Mouse (Mus musculus): ENCODE measurements around the gene Abca17. TPM values are rescaled to one million over a fixed set of nuclear protein-coding genes. Genes with fewer than 3 reads are reported as not detected.

Gene Abca17
- polyA plus RNA-seq, 1 experiment from 2014 or later: 0.24 TPM

DNA sequence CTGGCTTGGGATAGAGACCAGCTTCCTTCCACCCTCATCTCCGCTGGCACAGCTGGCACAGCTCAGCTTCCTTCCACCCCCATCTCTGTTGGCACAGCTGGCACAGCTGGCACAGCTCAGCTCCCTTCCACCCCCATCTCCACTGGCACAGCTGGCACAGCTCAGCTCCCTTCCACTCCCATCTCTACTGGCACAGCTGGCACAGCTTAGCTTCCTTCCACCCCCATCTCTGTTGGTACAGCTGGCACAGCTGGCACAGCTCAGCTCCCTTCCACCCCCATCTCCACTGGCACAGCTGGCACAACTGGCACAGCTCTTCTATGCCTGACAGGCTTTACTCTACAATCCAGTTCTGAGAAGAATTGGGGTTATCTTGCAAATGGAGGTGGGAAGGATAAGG lies 83.7 kb downstream of the Abca17 start:
- H3K4me2 ChIP-seq (ENCODE audit: low read depth): no peak overlapping the region
- H3K27ac ChIP-seq (ENCODE audit: low read depth, low read length): no peak overlapping the region
- DNase-seq (ENCODE audit: low spot score): no peak
- no peak for ATAC-seq (ENCODE audit: insufficient read depth, low FRiP score, low TSS enrichment)
- no peak overlapping the region for H3K4me3 ChIP-seq (ENCODE audit: low read depth, low read length)
- H3K9me3 ChIP-seq (ENCODE audit: control insufficient read depth, low read length): no peaks in the 10 kb centered on the region
- WGBS: 89% methylated on average over 1 of the region's 1 CpGs
- no peaks in the 10 kb centered on the region for H3K36me3 ChIP-seq (ENCODE audit: control insufficient read depth, insufficient read depth, low read length)
- H3K9ac ChIP-seq (ENCODE audit: low read length): no peak overlapping the region
- H3K27me3 ChIP-seq (ENCODE audit: control insufficient read depth, insufficient read depth, low read length): no peaks in the 10 kb centered on the region
- no peaks in the 10 kb centered on the region for H3K4me1 ChIP-seq (ENCODE audit: control insufficient read depth, insufficient read depth, low read length)

DNA sequence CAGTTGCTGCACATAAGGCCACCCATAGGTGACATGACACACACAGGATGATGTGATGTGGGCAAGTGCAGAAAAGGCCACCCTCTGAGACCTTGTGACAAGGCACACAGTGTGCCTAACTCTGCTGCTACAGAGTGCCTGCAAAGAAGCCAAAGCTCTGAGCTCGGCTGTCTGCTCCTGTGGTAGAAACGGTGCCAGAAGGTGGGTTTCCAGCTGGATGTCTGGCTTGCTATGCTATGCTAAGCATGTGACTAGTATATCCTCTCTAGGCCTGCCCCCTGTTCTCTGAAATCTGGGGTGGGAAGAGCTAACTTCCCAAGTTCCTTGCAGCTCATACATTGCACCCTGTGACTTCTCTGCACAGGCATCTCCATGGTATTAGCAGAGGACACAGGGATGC lies 86.1 kb downstream of the Abca17 start:
- Histone ChIP-seq H3K9me3 (ENCODE audit: control insufficient read depth, low read length) (no peaks in the 10 kb centered on the region), H3K4me2 (ENCODE audit: low read depth) (no peak overlapping the region), H3K4me3 (ENCODE audit: low read depth, low read length) (no peak overlapping the region), H3K36me3 (ENCODE audit: control insufficient read depth, insufficient read depth, low read length) (no peaks in the 10 kb centered on the region), H3K9ac (ENCODE audit: low read length) (no peak overlapping the region), H3K27me3 (ENCODE audit: control insufficient read depth, insufficient read depth, low read length) (no peaks in the 10 kb centered on the region), H3K27ac (ENCODE audit: low read depth, low read length) (no peak overlapping the region), H3K4me1 (ENCODE audit: control insufficient read depth, insufficient read depth, low read length) (no peaks in the 10 kb centered on the region)
- no peak for ATAC-seq (ENCODE audit: insufficient read depth, low FRiP score, low TSS enrichment)
- DNase-seq (ENCODE audit: low spot score): no peak
- 91% methylated on average over 2 of the region's 2 CpGs for WGBS

DNA sequence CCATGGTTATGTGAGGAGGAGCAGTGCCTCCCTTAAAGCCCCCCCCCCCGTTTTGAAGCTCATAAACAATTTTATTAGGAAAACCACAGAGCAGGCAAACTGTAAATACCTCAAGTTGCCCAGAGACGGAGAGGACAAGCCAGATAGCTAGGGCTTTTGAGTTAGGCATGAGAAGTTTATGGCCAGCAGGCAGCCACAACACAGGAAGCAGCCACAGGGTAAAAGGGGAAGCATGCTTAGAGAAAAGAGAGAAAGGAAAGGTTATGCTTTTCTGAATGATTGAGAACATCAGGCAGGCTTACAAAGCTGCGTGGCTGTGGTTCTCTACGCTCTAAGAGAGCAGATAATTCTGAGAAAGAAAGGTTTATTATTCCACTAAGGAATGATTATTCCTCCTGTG lies 90.4 kb downstream of the Abca17 start:
- no peaks in the 10 kb centered on the region for H3K4me1 ChIP-seq (ENCODE audit: control insufficient read depth, insufficient read depth, low read length)
- H3K9ac ChIP-seq (ENCODE audit: low read length): no peak overlapping the region
- WGBS: 59% methylated on average over 4 of the region's 4 CpGs
- H3K9me3 ChIP-seq (ENCODE audit: control insufficient read depth, low read length): no peaks in the 10 kb centered on the region
- no peaks in the 10 kb centered on the region for H3K27me3 ChIP-seq (ENCODE audit: control insufficient read depth, insufficient read depth, low read length)
- no peak overlapping the region for H3K4me2 ChIP-seq (ENCODE audit: low read depth)
- no peak overlapping the region for H3K27ac ChIP-seq (ENCODE audit: low read depth, low read length)
- ATAC-seq (ENCODE audit: insufficient read depth, low FRiP score, low TSS enrichment) (no peak), DNase-seq (ENCODE audit: low spot score) (no peak)
- no peaks in the 10 kb centered on the region for H3K36me3 ChIP-seq (ENCODE audit: control insufficient read depth, insufficient read depth, low read length)
- H3K4me3 ChIP-seq (ENCODE audit: low read depth, low read length): no peak overlapping the region

DNA sequence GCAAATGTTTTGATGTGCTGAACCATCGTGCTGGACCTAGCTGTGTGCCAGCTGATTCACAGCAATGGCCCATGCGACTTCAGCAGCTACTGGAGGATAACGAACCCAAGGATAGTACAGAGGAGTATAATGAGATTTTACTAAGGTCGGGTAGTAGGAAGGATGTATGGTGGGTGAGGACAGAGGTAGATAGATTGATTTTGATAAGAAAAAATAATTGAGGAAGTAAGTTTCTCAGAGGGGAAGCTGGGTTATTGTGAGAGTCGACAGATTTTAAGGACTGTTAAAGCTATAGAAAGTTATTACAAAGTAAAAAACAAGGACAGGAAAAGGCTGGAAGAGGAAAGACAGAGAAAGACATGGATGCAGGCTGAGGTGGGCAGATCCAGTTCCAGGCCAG lies 91.2 kb downstream of the Abca17 start:
- ATAC-seq (ENCODE audit: insufficient read depth, low FRiP score, low TSS enrichment): no peak
- WGBS: 76% methylated on average over 5 of the region's 5 CpGs
- no peak overlapping the region for H3K4me3 ChIP-seq (ENCODE audit: low read depth, low read length)

DNA sequence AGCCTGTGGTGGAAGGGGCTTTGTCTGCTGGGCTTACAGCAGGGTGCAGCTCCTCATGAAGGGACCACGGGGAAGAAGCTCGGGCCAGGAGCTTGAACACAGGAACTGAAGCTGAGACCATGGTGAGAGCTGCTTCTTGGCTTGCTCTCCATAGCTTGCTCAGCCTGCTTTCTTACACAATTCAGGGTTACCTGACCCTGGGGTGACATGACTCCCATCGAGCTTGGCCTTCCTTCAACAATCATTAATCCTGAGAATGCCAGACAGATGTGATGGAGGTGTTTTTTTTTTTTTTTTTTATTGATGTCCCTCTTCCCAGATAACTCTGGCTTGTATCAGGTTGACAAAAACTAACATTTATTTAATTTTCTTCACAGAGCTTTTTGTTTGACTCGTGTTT lies 91.9 kb downstream of the Abca17 start:
- no peaks in the 10 kb centered on the region for H3K9me3 ChIP-seq (ENCODE audit: control insufficient read depth, low read length)
- DNase-seq (ENCODE audit: low spot score) (no peak), ATAC-seq (ENCODE audit: insufficient read depth, low FRiP score, low TSS enrichment) (no peak)
- no peaks in the 10 kb centered on the region for H3K4me1 ChIP-seq (ENCODE audit: control insufficient read depth, insufficient read depth, low read length)
- H3K27me3 ChIP-seq (ENCODE audit: control insufficient read depth, insufficient read depth, low read length): no peaks in the 10 kb centered on the region
- no peak overlapping the region for H3K4me2 ChIP-seq (ENCODE audit: low read depth)
- H3K9ac ChIP-seq (ENCODE audit: low read length): no peak overlapping the region
- no peaks in the 10 kb centered on the region for H3K36me3 ChIP-seq (ENCODE audit: control insufficient read depth, insufficient read depth, low read length)
- no peak overlapping the region for H3K27ac ChIP-seq (ENCODE audit: low read depth, low read length)
- no peak overlapping the region for H3K4me3 ChIP-seq (ENCODE audit: low read depth, low read length)
- WGBS: 63% methylated on average over 4 of the region's 4 CpGs

More for the DNA sequence above, 91.2 kb downstream of the Abca17 start:
- no peak for DNase-seq (ENCODE audit: low spot score)
- Histone ChIP-seq H3K4me1 (ENCODE audit: control insufficient read depth, insufficient read depth, low read length) (no peaks in the 10 kb centered on the region), H3K27me3 (ENCODE audit: control insufficient read depth, insufficient read depth, low read length) (no peaks in the 10 kb centered on the region), H3K27ac (ENCODE audit: low read depth, low read length) (no peak overlapping the region), H3K36me3 (ENCODE audit: control insufficient read depth, insufficient read depth, low read length) (no peaks in the 10 kb centered on the region), H3K9ac (ENCODE audit: low read length) (no peak overlapping the region), H3K9me3 (ENCODE audit: control insufficient read depth, low read length) (no peaks in the 10 kb centered on the region), H3K4me2 (ENCODE audit: low read depth) (no peak overlapping the region)

DNA sequence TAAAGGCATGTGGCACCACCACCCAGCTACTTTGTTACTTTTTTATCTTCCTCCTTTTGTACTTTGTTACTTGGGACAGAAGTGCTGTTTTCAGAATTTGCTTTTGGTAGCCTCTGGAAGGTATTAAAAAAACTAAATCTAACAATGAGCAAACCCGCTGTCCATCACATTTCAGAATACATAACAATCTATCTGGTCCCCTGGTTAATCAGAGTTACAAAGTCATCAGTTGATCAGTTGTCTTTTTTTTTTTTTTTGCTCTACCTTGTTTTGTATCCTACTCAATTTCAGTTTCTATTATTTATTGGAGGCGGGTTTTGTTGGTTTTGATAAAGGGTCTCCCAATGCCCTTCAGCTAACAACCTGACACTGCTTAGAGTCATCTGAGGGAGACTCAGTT lies 98.5 kb downstream of the Abca17 start:
- DNase-seq (ENCODE audit: low spot score) (no peak), ATAC-seq (ENCODE audit: insufficient read depth, low FRiP score, low TSS enrichment) (no peak)
- no peaks in the 10 kb centered on the region for H3K9me3 ChIP-seq (ENCODE audit: control insufficient read depth, low read length)
- 95% methylated on average over 2 of the region's 2 CpGs for WGBS
- no peak overlapping the region for H3K4me2 ChIP-seq (ENCODE audit: low read depth)
- H3K36me3 ChIP-seq (ENCODE audit: control insufficient read depth, insufficient read depth, low read length): peaks cover 8% of the 10 kb centered on the region
- H3K27me3 ChIP-seq (ENCODE audit: control insufficient read depth, insufficient read depth, low read length): no peaks in the 10 kb centered on the region
- no peak overlapping the region for H3K27ac ChIP-seq (ENCODE audit: low read depth, low read length)
- no peak overlapping the region for H3K4me3 ChIP-seq (ENCODE audit: low read depth, low read length)
- no peak overlapping the region for H3K9ac ChIP-seq (ENCODE audit: low read length)
- H3K4me1 ChIP-seq (ENCODE audit: control insufficient read depth, insufficient read depth, low read length): peaks cover 12% of the 10 kb centered on the region; the same call in 1 of the 2 replicates

DNA sequence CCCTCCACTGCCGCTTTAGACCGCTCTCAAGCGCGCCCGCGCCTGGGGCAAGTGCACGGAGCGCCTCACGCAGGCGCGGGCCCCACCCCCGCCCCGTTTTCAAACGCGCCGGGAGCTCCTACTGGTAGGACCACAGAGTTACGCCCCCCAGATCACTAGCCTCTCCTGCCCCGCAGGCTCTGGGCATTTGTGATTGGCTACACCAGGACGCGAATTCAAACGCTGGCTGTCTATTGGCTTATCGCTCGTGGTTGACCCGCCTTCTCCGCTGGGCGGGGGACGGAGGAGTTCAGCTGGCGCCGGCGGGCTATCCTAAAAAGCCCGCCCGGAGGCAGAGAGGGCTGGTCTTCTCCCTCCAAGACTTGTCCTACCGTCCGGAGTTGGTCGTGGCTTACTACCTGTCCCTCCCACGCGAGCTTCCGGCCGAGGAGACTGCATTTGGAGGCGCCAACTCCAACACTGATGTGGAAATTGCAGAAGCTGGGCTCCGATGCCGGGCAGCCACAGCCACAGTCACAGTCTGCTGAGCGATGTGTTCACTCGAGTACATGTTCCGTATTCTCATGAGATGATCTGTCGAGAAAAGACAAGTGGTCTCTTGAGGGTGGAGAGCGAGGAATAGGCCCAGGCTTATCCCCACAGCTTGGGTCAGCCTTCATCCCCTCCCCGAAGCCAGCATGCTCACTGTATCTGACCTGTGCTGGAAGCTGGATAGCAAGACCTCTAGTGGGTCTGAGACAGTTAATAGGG lies 99.4 kb downstream of the Abca17 start, which contains the start of gene Ccnf:
Gene Ccnf (minus strand): TSS at position 165 of the 750 bp plus-strand sequence.
- under 1% methylated on average over 48 of the region's 48 CpGs for whole genome bisulfite sequencing
- peaks cover 8% of the 10 kb centered on the region for H3K36me3 ChIP-seq (ENCODE audit: control insufficient read depth, insufficient read depth, low read length)

DNA sequence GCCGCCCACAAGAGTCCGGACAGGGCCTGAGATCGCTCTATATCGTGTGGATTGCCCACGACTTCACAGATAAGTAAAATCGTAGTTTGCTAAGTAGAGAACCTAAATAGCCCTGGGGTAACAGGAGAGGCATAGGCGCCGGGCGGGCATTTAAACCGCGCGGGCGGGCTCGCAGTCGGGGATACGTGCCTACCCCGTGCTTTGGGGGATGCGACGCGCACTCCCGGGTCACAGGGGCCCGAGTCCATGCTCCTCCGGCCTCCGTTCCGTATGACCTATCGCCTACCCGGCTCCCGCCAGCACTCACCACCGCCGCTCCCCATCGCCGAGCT lies 99.9 kb downstream of the Abca17 start:
- peak overlapping the region; percentile 62 for H3K4me2 ChIP-seq (ENCODE audit: low read depth)
- peak overlapping the region; percentile 89 for H3K9ac ChIP-seq (ENCODE audit: low read length)
- H3K27ac ChIP-seq (ENCODE audit: low read depth, low read length): peak overlapping the region; percentile 53; the same call in 1 of the 2 replicates
- no peak for ATAC-seq (ENCODE audit: insufficient read depth, low FRiP score, low TSS enrichment)
- no peaks in the 10 kb centered on the region for H3K27me3 ChIP-seq (ENCODE audit: control insufficient read depth, insufficient read depth, low read length)
- H3K4me3 ChIP-seq (ENCODE audit: low read depth, low read length): peak overlapping the region; percentile 77
- DNase-seq (ENCODE audit: low spot score): no peak
- peaks cover 12% of the 10 kb centered on the region; the same call in 1 of the 2 replicates for H3K4me1 ChIP-seq (ENCODE audit: control insufficient read depth, insufficient read depth, low read length)
- H3K36me3 ChIP-seq (ENCODE audit: control insufficient read depth, insufficient read depth, low read length): peaks cover 11% of the 10 kb centered on the region
- no peaks in the 10 kb centered on the region for H3K9me3 ChIP-seq (ENCODE audit: control insufficient read depth, low read length)
- WGBS: under 1% methylated on average over 32 of the region's 32 CpGs

More for the DNA sequence above, 99.4 kb downstream of the Abca17 start, which contains the start of gene Ccnf:
- DNase-seq (ENCODE audit: low spot score) (peak; percentile 97), ATAC-seq (ENCODE audit: insufficient read depth, low FRiP score, low TSS enrichment) (peak; percentile 100)
- Histone ChIP-seq H3K27ac (ENCODE audit: low read depth, low read length) (peak within 1 kb of the TSS; percentile 78), H3K9ac (ENCODE audit: low read length) (peak within 1 kb of the TSS; percentile 89), H3K27me3 (ENCODE audit: control insufficient read depth, insufficient read depth, low read length) (no peaks in the 10 kb centered on the region), H3K4me3 (ENCODE audit: low read depth, low read length) (peak within 1 kb of the TSS; percentile 77), H3K9me3 (ENCODE audit: control insufficient read depth, low read length) (no peaks in the 10 kb centered on the region), H3K4me2 (ENCODE audit: low read depth) (peak within 1 kb of the TSS; percentile 62), H3K4me1 (ENCODE audit: control insufficient read depth, insufficient read depth, low read length) (peaks cover 12% of the 10 kb centered on the region; the same call in 1 of the 2 replicates)

DNA sequence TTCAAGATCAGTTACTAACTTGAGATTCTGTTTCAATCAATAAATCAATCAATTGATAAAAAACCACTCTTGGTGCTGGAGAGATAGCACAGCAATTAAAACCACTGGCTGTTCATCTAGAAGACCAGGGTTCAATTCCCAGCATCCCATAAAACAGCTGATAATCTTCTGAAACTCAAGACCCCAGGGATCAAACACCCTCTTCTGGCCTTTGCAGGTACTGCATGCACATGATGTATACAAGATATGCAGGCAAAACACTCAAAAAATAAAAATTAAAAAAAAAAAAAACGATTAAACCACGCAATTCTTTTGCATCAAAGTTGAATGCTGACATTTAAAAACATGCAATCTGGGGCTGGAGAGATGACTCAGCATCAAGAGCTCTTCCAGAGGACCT lies 102.2 kb downstream of the Abca17 start:
- Histone ChIP-seq H3K36me3 (ENCODE audit: control insufficient read depth, insufficient read depth, low read length) (peaks cover 28% of the 10 kb centered on the region), H3K9me3 (ENCODE audit: control insufficient read depth, low read length) (no peaks in the 10 kb centered on the region), H3K27ac (ENCODE audit: low read depth, low read length) (no peak overlapping the region), H3K27me3 (ENCODE audit: control insufficient read depth, insufficient read depth, low read length) (no peaks in the 10 kb centered on the region), H3K4me3 (ENCODE audit: low read depth, low read length) (no peak overlapping the region), H3K4me1 (ENCODE audit: control insufficient read depth, insufficient read depth, low read length) (peaks cover 12% of the 10 kb centered on the region; the same call in 1 of the 2 replicates), H3K9ac (ENCODE audit: low read length) (no peak overlapping the region), H3K4me2 (ENCODE audit: low read depth) (no peak overlapping the region)
- no peak for DNase-seq (ENCODE audit: low spot score)
- no peak for ATAC-seq (ENCODE audit: insufficient read depth, low FRiP score, low TSS enrichment)
- 97% methylated on average over 2 of the region's 2 CpGs for WGBS

Data from neural tube, embryonic 11.5 days (tissue).